Mouse (Mus musculus): ENCODE measurements around the gene Hcfc2.

Hcfc2 gene

GRCm38 (mm10) chr10:82777075-82777474 lies 81.1 kb downstream of the Hcfc2 start:
- no peak for DNase-seq

DNA sequence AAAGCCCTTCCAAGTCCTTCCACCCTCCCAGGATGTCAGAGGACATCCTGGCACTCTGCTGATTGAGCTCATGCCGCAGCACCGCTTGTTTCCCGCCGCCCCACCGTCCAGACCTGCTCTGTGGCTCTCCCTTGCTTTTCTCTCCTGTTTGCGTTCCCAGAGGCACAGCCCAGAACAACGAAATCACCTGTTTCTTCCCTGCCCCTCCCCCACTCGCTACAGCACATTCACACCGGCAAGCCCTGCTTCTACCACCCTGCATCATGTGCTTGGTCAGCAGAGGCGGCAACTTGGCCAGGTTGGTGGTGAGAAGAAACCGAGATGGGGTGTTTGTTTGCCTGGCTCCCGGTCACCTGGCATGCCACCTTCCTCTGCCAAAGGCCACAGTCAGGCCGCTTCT lies 81.9 kb downstream of the Hcfc2 start:
- DNase-seq = peak; percentile 64

DNA sequence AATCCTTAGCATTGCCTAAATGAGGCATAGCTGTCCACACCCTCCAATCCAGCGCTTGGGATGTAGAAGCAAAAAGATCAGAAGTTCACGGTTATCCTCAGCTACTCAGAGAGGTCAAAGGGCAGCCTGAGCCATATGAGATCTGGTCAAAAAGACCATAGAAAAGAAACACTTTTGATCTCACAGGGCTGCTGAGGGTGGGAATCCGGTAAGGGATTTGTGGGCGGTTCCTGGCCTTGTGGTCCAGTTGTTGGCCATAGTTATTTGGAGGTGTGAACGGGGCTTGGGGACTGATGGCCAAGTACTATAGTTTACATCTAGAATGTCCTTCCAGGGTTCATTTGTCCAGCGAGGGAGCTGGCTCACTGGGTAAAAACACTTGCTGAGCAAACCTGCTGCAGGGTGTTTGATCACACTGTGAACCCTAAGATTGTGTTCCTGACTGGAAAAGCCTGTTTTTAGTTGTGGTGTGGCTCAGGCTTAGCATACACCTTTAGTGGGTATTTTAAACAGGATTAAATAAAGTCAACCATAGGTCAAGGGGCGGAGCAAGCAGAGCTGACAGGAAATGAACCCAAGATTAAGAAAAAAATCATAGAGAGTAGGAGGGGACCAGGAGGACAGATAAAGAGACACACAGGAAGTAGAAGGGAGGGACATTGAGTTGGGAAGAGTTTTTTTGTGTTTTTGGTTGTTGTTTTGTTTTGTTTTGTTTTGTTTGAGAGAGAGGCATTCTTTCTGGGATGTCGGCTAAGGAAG lies 83.0 kb downstream of the Hcfc2 start:
- no peak for DNase-seq

DNA sequence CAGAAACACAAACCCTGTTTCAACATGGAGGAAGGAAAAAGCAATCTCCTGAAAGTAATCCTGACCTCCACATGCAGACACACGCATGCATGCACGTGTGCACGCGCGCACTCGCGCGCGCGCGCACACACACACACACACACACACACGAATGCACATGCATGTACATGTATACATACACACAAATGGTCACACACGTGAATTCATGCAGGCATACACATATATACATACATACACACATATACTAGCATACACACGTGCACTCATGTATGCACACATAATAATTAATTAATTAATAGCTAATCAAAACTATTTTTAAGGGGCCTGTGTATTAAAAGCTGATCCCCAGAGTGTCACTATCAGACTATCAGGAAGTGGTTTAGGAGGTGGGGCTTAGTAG lies 83.9 kb downstream of the Hcfc2 start:
- DNase-seq = no peak

GRCm38 (mm10) chr10:82780322-82780721 lies 84.4 kb downstream of the Hcfc2 start:
- no peak for DNase-seq

GRCm38 (mm10) chr10:82780816-82781215 lies 84.9 kb downstream of the Hcfc2 start:
- DNase-seq = no peak

DNA sequence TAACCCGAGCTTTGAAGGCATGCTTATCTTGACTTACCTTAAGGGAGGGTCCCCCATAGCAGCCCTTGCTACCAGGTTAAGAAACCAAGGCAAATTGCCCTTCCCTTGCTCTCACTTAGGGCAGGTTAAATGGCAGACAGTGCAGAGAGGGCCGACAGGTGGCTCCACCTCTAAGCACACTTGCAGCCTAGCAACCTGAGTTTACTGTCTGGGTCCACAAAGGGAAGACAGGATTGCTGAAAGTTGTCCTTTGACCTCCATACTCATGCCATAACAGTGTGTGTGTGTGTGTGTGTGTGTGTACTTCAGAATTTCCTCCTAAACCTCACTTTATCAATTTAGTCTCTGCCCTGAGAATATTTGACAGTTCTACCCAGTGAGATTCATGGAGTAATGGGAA lies 86.5 kb downstream of the Hcfc2 start:
- DNase-seq = no peak

- no peak for DNase-seq
These were observed 93.2 kb downstream of the Hcfc2 start for GRCm38 (mm10) chr10:82789181-82789580.

DNA sequence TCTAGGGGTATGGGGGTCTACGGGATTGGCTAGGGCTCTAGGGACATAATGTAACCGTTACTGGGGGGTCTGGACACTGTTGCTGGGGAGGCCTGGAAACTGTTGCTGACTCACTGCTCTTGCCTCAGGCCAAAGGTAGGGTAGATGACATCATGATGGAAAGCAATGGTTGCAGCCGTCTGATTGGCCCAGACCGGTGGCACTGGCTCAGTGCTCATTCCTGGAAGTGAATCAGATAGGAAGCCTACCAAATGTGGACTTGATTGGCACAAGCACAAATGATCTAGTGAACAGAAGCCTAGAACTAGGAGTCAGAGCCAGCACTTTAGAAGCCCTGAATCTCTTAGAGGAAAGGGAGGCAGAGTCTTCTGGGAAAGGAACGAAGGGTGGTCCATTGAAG lies 94.5 kb downstream of the Hcfc2 start:
- no peak for DNase-seq

DNA sequence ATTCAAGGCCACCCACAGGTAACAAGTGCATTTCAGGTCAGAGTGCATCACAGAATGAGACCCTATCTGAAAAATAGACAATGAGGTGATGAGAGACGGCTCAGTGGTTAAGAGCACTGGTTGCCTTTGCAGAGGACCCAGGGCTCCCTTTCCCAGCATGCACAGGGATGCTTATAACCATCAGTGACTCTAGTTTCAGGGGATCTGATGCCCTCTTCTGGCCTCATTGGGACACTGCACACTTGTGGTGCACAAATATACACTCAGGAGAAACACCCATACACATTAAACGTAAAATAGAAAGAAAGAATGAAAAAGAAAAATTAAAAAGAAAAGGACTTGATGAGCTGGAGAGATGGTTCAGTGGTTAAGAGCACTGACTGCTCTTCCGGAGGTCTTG lies 95.8 kb downstream of the Hcfc2 start:
- DNase-seq = no peak

Data from kidney, adult 18-20 months (tissue).